Mouse (Mus musculus) midbrain, embryonic 11.5 days (tissue): ENCODE data around the gene Dlg2. TPM values are rescaled to one million over a fixed set of nuclear protein-coding genes. Genes with fewer than 3 reads are reported as not detected.

ENCODE experiments used
- ATAC-seq: fragments of 200-750 bp; cut with Nextera tagmentation; 2 replicates; pipeline ENCODE4 v1.8.0; 2017; ENCODE audit warnings: moderate TSS enrichment, moderate library complexity; ENCODE audit not compliant: low FRiP score
- DNase-seq: peaks from one replicate; pipeline ENCODE4 v3.0.0; 2015; ENCODE audit warnings: low spot score; ENCODE audit errors: missing footprints
- H3K27ac ChIP-seq: fragments of 300-500 bp; sonication (generic); 2 replicates; pipeline ENCODE4 v1.5.1; 2014; ENCODE audit warnings: low read depth, low read length
- H3K27me3 ChIP-seq: fragments of 300-500 bp; sonication (generic); 2 replicates; pipeline ENCODE4 v1.6.1; 2014; ENCODE audit warnings: mild to moderate bottlenecking, low read length, moderate library complexity, mixed read lengths; ENCODE audit not compliant: control insufficient read depth, insufficient read depth
- H3K36me3 ChIP-seq: fragments of 300-500 bp; sonication (generic); 2 replicates; pipeline ENCODE4 v1.6.1; 2014; ENCODE audit warnings: mild to moderate bottlenecking, low read length, moderate library complexity, mixed read lengths; ENCODE audit not compliant: control insufficient read depth, insufficient read depth
- H3K4me1 ChIP-seq: fragments of 300-500 bp; sonication (generic); 2 replicates; pipeline ENCODE4 v1.6.1; 2014; ENCODE audit warnings: low read length; ENCODE audit not compliant: control insufficient read depth, insufficient read depth
- H3K4me2 ChIP-seq: fragments of 300-500 bp; sonication (generic); 2 replicates; pipeline ENCODE4 v1.6.1; 2014; ENCODE audit warnings: mild to moderate bottlenecking, moderate library complexity
- H3K4me3 ChIP-seq: fragments of 300-500 bp; sonication (generic); 2 replicates; pipeline ENCODE4 v1.5.1; 2014; ENCODE audit warnings: low read depth, low read length
- H3K9ac ChIP-seq: fragments of 300-500 bp; sonication (generic); 2 replicates; pipeline ENCODE4 v1.6.1; 2014; ENCODE audit warnings: low read length
- H3K9me3 ChIP-seq: fragments of 300-500 bp; sonication (generic); 2 replicates; pipeline ENCODE4 v1.6.1; 2016; ENCODE audit warnings: low read length; ENCODE audit not compliant: control insufficient read depth
- WGBS: fragments of 180-500 bp; shearing (Covaris S2); extraction: QIAGEN DNeasy Blood & Tissue Kit; methylation state at CpG from one replicate; pipeline ENCODE4 v1.1.7; 2014; 5-methylcytosine and 5-hydroxymethylcytosine counted together
- polyA plus RNA-seq: library from polyadenylated mRNA; unstranded; fragments of >200 nt; fragmentation: Nextera tagmentation; extraction: Ambion mirVana; gene quantifications from 2 replicates; pipeline ENCODE4 v1.2.1, GENCODE M21; 2014

Gene Dlg2
- polyA plus RNA-seq, 1 experiment from 2014 or later: 1.8 TPM

DNA sequence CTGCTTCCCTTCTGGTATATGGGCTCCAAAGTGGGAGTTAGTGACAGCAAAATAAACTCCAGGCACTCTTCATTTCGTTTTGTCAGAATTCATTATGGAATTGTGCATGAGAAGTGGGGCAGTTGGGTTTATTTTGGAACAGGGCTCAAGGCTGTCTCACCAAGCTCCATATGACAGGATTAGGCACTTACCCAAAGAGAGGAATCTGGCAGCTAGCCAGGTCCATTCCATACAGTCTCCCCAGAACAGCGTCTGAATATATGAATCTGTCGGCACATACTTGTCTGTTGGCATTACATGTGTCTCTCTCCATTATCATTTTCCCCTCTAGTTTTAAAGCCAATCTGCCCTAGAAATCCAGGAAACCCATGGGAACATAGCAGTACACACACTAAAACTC is 1649.4 kb downstream of the Dlg2 start:
- Histone ChIP-seq H3K27ac (no peak overlapping the region), H3K4me1 (no peaks in the 10 kb centered on the region), H3K4me3 (no peak overlapping the region), H3K27me3 (no peaks in the 10 kb centered on the region), H3K9me3 (no peaks in the 10 kb centered on the region), H3K36me3 (no peaks in the 10 kb centered on the region), H3K9ac (no peak overlapping the region), H3K4me2 (no peak overlapping the region)
- no peak for ATAC-seq
- no peak for DNase-seq
- 76% methylated on average over 3 of the region's 3 CpGs for WGBS

GRCm38 (mm10) chr7:92134301-92134700 is 1657.8 kb downstream of the Dlg2 start:
- H3K4me3 ChIP-seq: no peak overlapping the region
- no peak for ATAC-seq
- H3K27ac ChIP-seq: no peak overlapping the region

GRCm38 (mm10) chr7:92135624-92136023 is 1659.2 kb downstream of the Dlg2 start:
- H3K4me1 ChIP-seq: no peaks in the 10 kb centered on the region
- H3K4me2 ChIP-seq: no peak overlapping the region
- no peaks in the 10 kb centered on the region for H3K36me3 ChIP-seq
- no peak overlapping the region for H3K4me3 ChIP-seq
- ATAC-seq (no peak), DNase-seq (no peak)
- H3K27me3 ChIP-seq: no peaks in the 10 kb centered on the region
- WGBS: 29% methylated on average over 2 of the region's 2 CpGs
- no peaks in the 10 kb centered on the region for H3K9me3 ChIP-seq
- H3K27ac ChIP-seq: no peak overlapping the region
- no peak overlapping the region for H3K9ac ChIP-seq

More at GRCm38 (mm10) chr7:92134301-92134700, 1657.8 kb downstream of the Dlg2 start:
- Histone ChIP-seq H3K27me3 (no peaks in the 10 kb centered on the region), H3K9me3 (no peaks in the 10 kb centered on the region), H3K9ac (no peak overlapping the region), H3K4me1 (no peaks in the 10 kb centered on the region), H3K4me2 (no peak overlapping the region), H3K36me3 (no peaks in the 10 kb centered on the region)
- WGBS: 96% methylated on average over 3 of the region's 3 CpGs
- no peak for DNase-seq

GRCm38 (mm10) chr7:92140051-92140817 is 1663.8 kb downstream of the Dlg2 start:
- H3K9me3 ChIP-seq: no peaks in the 10 kb centered on the region
- H3K4me2 ChIP-seq: no peak overlapping the region
- DNase-seq (no peak), ATAC-seq (no peak)
- H3K4me1 ChIP-seq: no peaks in the 10 kb centered on the region
- H3K4me3 ChIP-seq: no peak overlapping the region
- H3K9ac ChIP-seq: no peak overlapping the region
- 84% methylated on average over 9 of the region's 9 CpGs for WGBS
- H3K27me3 ChIP-seq: no peaks in the 10 kb centered on the region
- no peak overlapping the region for H3K27ac ChIP-seq
- no peaks in the 10 kb centered on the region for H3K36me3 ChIP-seq

GRCm38 (mm10) chr7:92147499-92147898 is 1671.0 kb downstream of the Dlg2 start:
- no peak for DNase-seq
- Histone ChIP-seq H3K9me3 (no peaks in the 10 kb centered on the region), H3K4me2 (no peak overlapping the region), H3K4me1 (no peaks in the 10 kb centered on the region), H3K27ac (no peak overlapping the region), H3K4me3 (no peak overlapping the region), H3K27me3 (no peaks in the 10 kb centered on the region), H3K9ac (no peak overlapping the region), H3K36me3 (no peaks in the 10 kb centered on the region)
- 94% methylated on average over 1 of the region's 1 CpGs for WGBS
- no peak for ATAC-seq

- Histone ChIP-seq H3K27ac (no peak overlapping the region), H3K9ac (no peak overlapping the region), H3K9me3 (no peaks in the 10 kb centered on the region), H3K4me1 (no peaks in the 10 kb centered on the region), H3K36me3 (no peaks in the 10 kb centered on the region), H3K27me3 (no peaks in the 10 kb centered on the region), H3K4me2 (no peak overlapping the region), H3K4me3 (no peak overlapping the region)
- 79% methylated on average over 3 of the region's 3 CpGs for WGBS
- DNase-seq: no peak
- ATAC-seq: no peak
Measured at GRCm38 (mm10) chr7:92150768-92151167, 1674.3 kb downstream of the Dlg2 start.

GRCm38 (mm10) chr7:92154603-92155002 is 1678.1 kb downstream of the Dlg2 start:
- DNase-seq (no peak), ATAC-seq (no peak)
- Histone ChIP-seq H3K4me2 (no peak overlapping the region), H3K27ac (no peak overlapping the region), H3K9ac (no peak overlapping the region), H3K9me3 (no peaks in the 10 kb centered on the region), H3K27me3 (no peaks in the 10 kb centered on the region), H3K4me1 (no peaks in the 10 kb centered on the region), H3K36me3 (no peaks in the 10 kb centered on the region), H3K4me3 (no peak overlapping the region)

- Histone ChIP-seq H3K9ac (no peak overlapping the region), H3K4me3 (no peak overlapping the region), H3K27ac (no peak overlapping the region), H3K4me2 (no peak overlapping the region), H3K4me1 (no peaks in the 10 kb centered on the region), H3K27me3 (no peaks in the 10 kb centered on the region), H3K36me3 (no peaks in the 10 kb centered on the region), H3K9me3 (no peaks in the 10 kb centered on the region)
- ATAC-seq: no peak
- WGBS: 92% methylated on average over 2 of the region's 2 CpGs
- no peak for DNase-seq
Measured at GRCm38 (mm10) chr7:92163150-92163549, 1686.7 kb downstream of the Dlg2 start.

DNA sequence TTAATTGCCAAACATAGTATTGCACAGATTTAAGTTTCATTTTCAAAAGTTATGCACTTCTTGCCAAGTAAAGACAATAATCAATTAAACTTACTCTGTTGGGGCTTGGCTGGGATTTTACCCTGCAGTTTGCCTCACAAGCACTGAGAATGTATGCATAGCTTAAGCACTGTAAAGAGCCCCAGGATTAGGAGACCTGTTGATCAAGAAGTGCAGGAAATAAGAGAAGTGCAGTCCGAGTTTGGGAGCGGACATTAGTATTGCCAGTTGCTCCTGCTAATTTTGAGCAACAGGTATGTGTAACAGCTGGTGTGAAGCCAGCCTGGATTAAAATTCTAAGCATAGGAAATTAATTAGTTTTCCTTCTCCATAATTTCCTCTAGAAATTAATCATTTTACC is 1687.8 kb downstream of the Dlg2 start:
- DNase-seq: no peak
- H3K27ac ChIP-seq: no peak overlapping the region
- no peaks in the 10 kb centered on the region for H3K36me3 ChIP-seq
- H3K4me2 ChIP-seq: no peak overlapping the region
- no peak overlapping the region for H3K4me3 ChIP-seq
- no peaks in the 10 kb centered on the region for H3K4me1 ChIP-seq
- no peak overlapping the region for H3K9ac ChIP-seq
- no peaks in the 10 kb centered on the region for H3K9me3 ChIP-seq
- WGBS: 81% methylated on average over 2 of the region's 2 CpGs
- no peaks in the 10 kb centered on the region for H3K27me3 ChIP-seq
- no peak for ATAC-seq
